Mouse (Mus musculus) fat pad, adult 2 months (tissue): ENCODE results near the gene Birc7.

Experiments used
- DNase-seq: peaks from one replicate; pipeline ENCODE4 v3.0.0-alpha.2; 2011; ENCODE audit warnings: low read depth, low spot score; ENCODE audit errors: extremely low read depth

The Birc7 gene

GRCm38 (mm10) chr2:180966092-180966882 lies 37.5 kb downstream of the Birc7 start:
- DNase-seq = no peak

- DNase-seq = peak; percentile 52
Observed at GRCm38 (mm10) chr2:180967010-180967763, 38.4 kb downstream of the Birc7 start, which contains the start of gene Arfgap1. Arfgap1 (plus strand) TSS chr2:180967225.

- no peak for DNase-seq
Observed at GRCm38 (mm10) chr2:180981133-180981532, 52.3 kb downstream of the Birc7 start.
